Mouse (Mus musculus): ENCODE measurements around the gene Gys2.

Gys2 gene

DNA sequence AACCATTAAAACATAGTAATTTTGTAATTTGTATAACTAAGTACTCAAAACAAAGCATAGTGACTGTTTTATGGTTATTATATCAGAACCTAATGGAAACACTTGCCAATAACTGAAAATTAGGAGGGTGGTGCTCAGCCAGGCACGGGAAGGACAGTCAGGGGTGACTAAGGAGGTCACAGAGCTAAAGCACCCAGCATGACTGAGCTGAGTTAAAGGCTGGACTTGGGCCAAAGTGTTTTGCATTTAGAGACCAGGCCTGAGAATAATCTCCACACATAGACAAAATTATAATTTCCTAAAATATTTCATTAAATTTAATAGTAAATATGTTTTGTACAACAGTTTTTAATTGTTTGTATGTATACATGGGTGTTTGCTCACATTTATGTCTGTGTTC lies 95.8 kb downstream of the Gys2 start:
- no peak for DNase-seq (ENCODE audit: low spot score)
